Mouse (Mus musculus) kidney, postnatal 14 days (tissue): Measurements from ENCODE around the gene Gp9.

Experiments
- DNase-seq: peaks from one replicate; pipeline ENCODE4 v3.0.0; 2022; ENCODE audit warnings: mixed read lengths

Gp9 gene

GRCm38 (mm10) chr6:87787108-87787890, 9.4 kb downstream of the Gp9 start:
- no peak for DNase-seq

DNA sequence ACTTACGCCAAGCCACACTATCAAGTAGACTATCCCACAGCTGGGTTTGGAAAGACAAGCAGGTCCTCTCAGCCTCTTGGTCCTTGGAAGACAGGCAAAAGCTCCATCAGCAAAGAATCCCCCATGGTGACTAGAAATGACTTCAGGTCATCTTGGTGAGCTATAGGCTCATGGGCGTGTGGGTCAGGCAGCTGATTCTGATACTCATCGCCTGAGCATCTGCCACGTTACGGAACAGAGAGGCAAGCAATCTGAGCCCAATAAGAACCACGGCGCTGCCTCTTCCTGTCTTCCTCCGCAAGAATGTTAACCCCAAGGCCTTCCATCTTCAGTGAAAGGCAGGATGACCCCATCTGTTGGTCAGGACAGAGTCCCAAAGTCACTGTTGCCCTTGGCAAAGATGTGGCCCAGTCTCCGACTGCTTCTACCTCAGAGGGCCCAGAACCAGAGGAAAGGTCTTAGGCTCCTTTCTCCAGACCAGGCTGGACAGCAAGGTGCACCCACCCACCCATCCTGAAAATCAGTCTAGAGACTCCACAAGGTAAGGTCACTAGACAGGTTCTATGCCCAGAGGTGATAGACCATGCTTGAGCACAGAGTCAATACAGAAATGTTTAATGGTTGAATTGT, 10.5 kb downstream of the Gp9 start:
- no peak for DNase-seq

- DNase-seq: peak; percentile 80
These were observed 11.2 kb downstream of the Gp9 start for GRCm38 (mm10) chr6:87788896-87789587.

GRCm38 (mm10) chr6:87789791-87790190, 11.9 kb downstream of the Gp9 start:
- no peak for DNase-seq

GRCm38 (mm10) chr6:87790779-87791480, 13.1 kb downstream of the Gp9 start:
- DNase-seq: peak; percentile 35

DNA sequence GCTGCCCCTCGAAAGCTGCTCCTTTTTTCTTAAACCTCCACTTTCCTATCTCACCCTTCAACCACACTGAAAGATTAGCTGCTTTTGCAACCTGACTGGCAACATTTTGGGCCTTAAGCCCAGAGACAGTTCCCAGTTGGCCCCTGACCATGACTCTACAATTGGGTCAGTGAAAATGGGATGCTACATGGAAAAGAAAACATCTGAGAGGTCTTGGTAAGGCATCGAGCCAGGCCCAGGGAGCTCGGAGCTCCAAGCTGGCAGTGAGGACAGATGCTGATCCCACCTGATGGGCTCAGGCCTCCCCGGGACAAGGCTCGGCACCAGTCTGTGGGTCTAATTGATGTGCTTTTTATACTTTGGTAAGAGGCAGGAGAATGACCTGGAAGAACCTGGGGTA, 14.0 kb downstream of the Gp9 start:
- no peak for DNase-seq

- DNase-seq: no peak
These were observed 16.1 kb downstream of the Gp9 start for GRCm38 (mm10) chr6:87793821-87794510.

GRCm38 (mm10) chr6:87795385-87796150, 17.7 kb downstream of the Gp9 start:
- no peak for DNase-seq

- DNase-seq: no peak
These were observed 18.5 kb downstream of the Gp9 start for GRCm38 (mm10) chr6:87796251-87796880.

GRCm38 (mm10) chr6:87797321-87797720, 19.4 kb downstream of the Gp9 start:
- peak; percentile 39 for DNase-seq

- DNase-seq: no peak
These were observed 21.7 kb downstream of the Gp9 start for GRCm38 (mm10) chr6:87799576-87799975.

- DNase-seq: no peak
These were observed 24.6 kb downstream of the Gp9 start for GRCm38 (mm10) chr6:87802462-87802861.

GRCm38 (mm10) chr6:87804036-87804435, 26.2 kb downstream of the Gp9 start:
- no peak for DNase-seq

- DNase-seq: no peak
These were observed 27.0 kb downstream of the Gp9 start for GRCm38 (mm10) chr6:87804886-87805285.

GRCm38 (mm10) chr6:87805448-87805847, 27.6 kb downstream of the Gp9 start:
- no peak for DNase-seq

- no peak for DNase-seq
These were observed 28.2 kb downstream of the Gp9 start for GRCm38 (mm10) chr6:87806028-87806427.

DNA sequence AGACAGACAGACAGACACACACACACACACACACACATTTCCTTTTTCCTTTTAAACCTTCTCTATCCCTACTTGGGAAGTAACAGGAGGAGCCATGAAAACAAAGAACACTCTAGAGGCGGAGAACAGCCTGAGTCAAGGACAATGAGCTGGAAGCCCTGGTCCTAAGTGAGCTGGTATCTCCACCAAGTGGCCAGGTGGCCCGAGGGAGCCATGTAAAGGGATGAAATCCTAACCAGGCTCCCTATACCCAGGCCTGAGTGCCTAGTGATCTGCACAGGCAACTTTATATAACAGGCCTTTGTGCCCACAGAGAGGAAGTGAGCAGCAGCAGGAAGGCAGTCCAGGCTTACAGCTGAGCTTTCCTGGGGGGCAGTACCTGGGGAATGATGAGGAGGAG, 29.0 kb downstream of the Gp9 start:
- no peak for DNase-seq

- no peak for DNase-seq
These were observed 30.0 kb downstream of the Gp9 start for GRCm38 (mm10) chr6:87807735-87808440.

DNA sequence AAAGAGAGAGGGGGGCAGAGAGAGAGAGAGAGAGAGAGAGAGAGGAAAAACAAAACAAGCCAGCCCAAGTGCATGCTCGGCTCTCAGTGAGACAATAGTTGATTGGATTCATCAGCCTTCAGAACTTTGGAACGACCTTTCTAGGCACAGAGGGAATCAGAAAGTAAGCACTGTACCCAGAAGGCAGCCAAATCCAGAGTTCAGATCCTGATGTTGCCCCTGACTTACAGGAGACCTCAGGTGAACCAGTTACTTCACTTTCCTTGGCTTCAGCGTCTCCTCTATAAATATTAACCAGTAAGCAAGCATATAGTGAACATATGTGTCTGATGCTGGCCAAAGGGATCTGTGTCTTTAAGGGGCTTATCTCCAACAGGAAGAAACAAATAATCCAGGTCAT, 30.6 kb downstream of the Gp9 start:
- no peak for DNase-seq

DNA sequence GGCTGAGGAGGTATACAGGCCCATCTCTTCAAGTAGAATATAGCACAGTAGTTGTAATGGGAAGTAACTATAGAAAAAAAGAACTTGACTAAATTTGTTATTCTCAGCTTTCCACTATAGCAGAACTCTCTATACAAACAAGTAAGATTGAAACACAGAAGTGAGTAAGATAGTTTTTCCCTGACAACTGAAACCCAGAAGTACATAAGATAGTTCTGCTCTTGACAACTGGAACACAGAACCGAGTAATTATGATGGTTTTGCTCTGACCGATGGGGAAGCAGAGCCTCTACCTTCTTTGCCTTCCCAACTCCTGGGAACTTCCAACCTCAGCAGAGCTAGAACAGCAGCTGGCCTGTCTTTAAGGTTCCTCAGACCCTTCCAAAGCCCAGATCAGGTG, 31.3 kb downstream of the Gp9 start:
- no peak for DNase-seq
